Mouse (Mus musculus) adrenal gland, postnatal 14 days (tissue): ENCODE measurements around the gene Vsig10. TPM values are rescaled to one million over a fixed set of nuclear protein-coding genes. Genes with fewer than 3 reads are reported as not detected.
A peak's percentile ranks its signal among the peaks of the same experiment; 100 is the strongest.

Experiments used
- DNase-seq: peaks from one replicate; pipeline ENCODE4 v3.0.0; 2021; ENCODE audit warnings: mixed read lengths
- total RNA-seq: library from RNA; stranded (reverse); gene quantifications from 2 replicates; pipeline ENCODE4 v1.2.3, GENCODE M21; 2021

Gene Vsig10
- total RNA-seq, 1 experiment from 2014 or later = 18.5 TPM

- no peak for DNase-seq
Measured at GRCm38 (mm10) chr5:117303691-117304579, 14.9 kb upstream of the Vsig10 start.

GRCm38 (mm10) chr5:117304947-117305346 is 13.9 kb upstream of the Vsig10 start:
- DNase-seq = peak; percentile 91

- no peak for DNase-seq
Measured at GRCm38 (mm10) chr5:117305754-117306153, 13.1 kb upstream of the Vsig10 start.

- no peak for DNase-seq
Measured at GRCm38 (mm10) chr5:117306826-117307225, 12.1 kb upstream of the Vsig10 start.

GRCm38 (mm10) chr5:117307699-117308098 is 11.2 kb upstream of the Vsig10 start:
- DNase-seq = peak; percentile 91

- peak; percentile 81 for DNase-seq
Measured at GRCm38 (mm10) chr5:117313420-117313819, 5.5 kb upstream of the Vsig10 start.

- peak; percentile 32 for DNase-seq
Measured at GRCm38 (mm10) chr5:117313909-117314308, 5.0 kb upstream of the Vsig10 start.

- no peak for DNase-seq
Measured at GRCm38 (mm10) chr5:117314587-117315428, 4.1 kb upstream of the Vsig10 start.

- no peak for DNase-seq
Measured at GRCm38 (mm10) chr5:117323751-117324150, 4.9 kb downstream of the Vsig10 start.

GRCm38 (mm10) chr5:117326408-117326807 is 7.5 kb downstream of the Vsig10 start:
- no peak for DNase-seq

GRCm38 (mm10) chr5:117330457-117330856 is 11.6 kb downstream of the Vsig10 start:
- no peak for DNase-seq

GRCm38 (mm10) chr5:117337999-117338398 is 19.1 kb downstream of the Vsig10 start:
- no peak for DNase-seq

GRCm38 (mm10) chr5:117338503-117338902 is 19.6 kb downstream of the Vsig10 start:
- DNase-seq = no peak

GRCm38 (mm10) chr5:117340081-117340480 is 21.2 kb downstream of the Vsig10 start:
- no peak for DNase-seq

GRCm38 (mm10) chr5:117341896-117342295 is 23.0 kb downstream of the Vsig10 start:
- DNase-seq = no peak

GRCm38 (mm10) chr5:117344496-117344895 is 25.6 kb downstream of the Vsig10 start:
- DNase-seq = peak; percentile 33

GRCm38 (mm10) chr5:117345432-117345976 is 26.6 kb downstream of the Vsig10 start:
- DNase-seq = no peak

- no peak for DNase-seq
Measured at GRCm38 (mm10) chr5:117346281-117346680, 27.4 kb downstream of the Vsig10 start.

GRCm38 (mm10) chr5:117347011-117347410 is 28.1 kb downstream of the Vsig10 start:
- peak; percentile 56 for DNase-seq

GRCm38 (mm10) chr5:117347838-117348237 is 29.0 kb downstream of the Vsig10 start:
- DNase-seq = no peak

- DNase-seq = peak; percentile 89
Measured at GRCm38 (mm10) chr5:117348279-117348678, 29.4 kb downstream of the Vsig10 start.

GRCm38 (mm10) chr5:117354121-117354520 is 35.2 kb downstream of the Vsig10 start:
- DNase-seq = no peak
